Mouse (Mus musculus): ENCODE results near the gene Znrf2. TPM values are rescaled to one million over a fixed set of nuclear protein-coding genes. Genes with fewer than 3 reads are reported as not detected.

The Znrf2 gene
- total and polyA plus RNA-seq, 3 experiments, result 20.3 to 49.4 (median 39.5) TPM

GRCm38 (mm10) chr6:54831069-54831720 is 14.5 kb downstream of the Znrf2 start:
- H3K27me3 ChIP-seq (ENCODE audit: insufficient read depth, low read length), result no peaks in the 10 kb centered on the region
- peaks cover 24% of the 10 kb centered on the region for H3K4me1 ChIP-seq (ENCODE audit: insufficient read depth, low read depth, low read length)
- peaks cover 23% of the 10 kb centered on the region for H3K36me3 ChIP-seq (replicated peaks)
- no peak overlapping the region for H3K4me3 ChIP-seq (ENCODE audit: low read depth, low read length)
- no peak for DNase-seq (ENCODE audit: low spot score)
- no peak for ATAC-seq (ENCODE audit: extremely low read depth, insufficient number of reproducible peaks, low FRiP score, poor library complexity, severe bottlenecking)
- no peaks in the 10 kb centered on the region for H3K9me3 ChIP-seq (replicated peaks)
- no peak for TF ChIP-seq CTCF (IDR thresholded peaks at IDR 0.05; ENCODE audit: low read depth, low read length)
- no peak for TF ChIP-seq GATA2 (IDR thresholded peaks at IDR 0.05; ENCODE audit: borderline replicate concordance, low read depth, low read length)

DNA sequence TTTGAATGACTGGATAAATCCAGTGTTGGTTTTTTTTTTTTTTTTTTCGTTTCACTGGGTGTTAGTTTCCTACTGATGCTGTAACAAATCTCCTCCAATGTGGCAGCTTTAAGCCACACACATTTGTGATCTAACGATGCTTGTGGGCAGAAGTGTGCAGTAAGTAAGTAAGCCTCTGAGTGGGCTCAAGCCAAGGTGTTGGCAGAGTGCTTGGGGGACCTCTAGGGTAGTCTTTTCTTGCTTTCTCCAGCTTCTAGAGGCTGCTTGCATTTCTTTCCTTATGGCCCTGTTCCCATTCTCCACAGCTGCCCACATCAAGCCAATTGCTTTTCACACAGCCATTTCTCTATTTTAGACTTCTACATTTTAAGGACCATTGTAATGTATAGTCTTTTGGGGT is 16.7 kb downstream of the Znrf2 start:
- H3K4me3 ChIP-seq (ENCODE audit: low read depth, low read length), result no peak overlapping the region
- DNase-seq (ENCODE audit: low spot score) (no peak), ATAC-seq (ENCODE audit: extremely low read depth, insufficient number of reproducible peaks, low FRiP score, poor library complexity, severe bottlenecking) (no peak)
- peaks cover 14% of the 10 kb centered on the region for H3K4me1 ChIP-seq (ENCODE audit: insufficient read depth, low read depth, low read length)
- H3K9me3 ChIP-seq (replicated peaks), result peaks cover 2% of the 10 kb centered on the region
- TF ChIP-seq POLR2AphosphoS5 (IDR thresholded peaks at IDR 0.05; ENCODE audit: insufficient replicate concordance, low read depth, low read length), result no peak
- no peak for TF ChIP-seq GATA1 (IDR thresholded peaks at IDR 0.05; ENCODE audit: borderline replicate concordance, low read length)
- no peak for TF ChIP-seq GATA2 (IDR thresholded peaks at IDR 0.05; ENCODE audit: borderline replicate concordance, low read depth, low read length)
- TF ChIP-seq CTCF (IDR thresholded peaks at IDR 0.05; ENCODE audit: low read depth, low read length), result no peak
- no peaks in the 10 kb centered on the region for H3K27me3 ChIP-seq (ENCODE audit: insufficient read depth, low read length)
- peaks cover 16% of the 10 kb centered on the region for H3K36me3 ChIP-seq (replicated peaks)

GRCm38 (mm10) chr6:54836666-54837065 is 19.9 kb downstream of the Znrf2 start:
- Histone ChIP-seq H3K4me3 (ENCODE audit: low read depth, low read length) (no peak overlapping the region), H3K9me3 (replicated peaks) (peaks cover 8% of the 10 kb centered on the region), H3K4me1 (ENCODE audit: insufficient read depth, low read depth, low read length) (0 out of 2 replicates have a peak, but pooled peaks cover 4% of the 10 kb centered on the region), H3K27me3 (ENCODE audit: insufficient read depth, low read length) (no peaks in the 10 kb centered on the region), H3K36me3 (replicated peaks) (peaks cover 20% of the 10 kb centered on the region)
- DNase-seq (ENCODE audit: low spot score) (no peak), ATAC-seq (ENCODE audit: extremely low read depth, insufficient number of reproducible peaks, low FRiP score, poor library complexity, severe bottlenecking) (no peak)
- no peak for TF ChIP-seq TAL1 (conservative IDR thresholded peaks at IDR 0.05; ENCODE audit: low read depth, low read length)
- no peak for TF ChIP-seq GATA1 (IDR thresholded peaks at IDR 0.05; ENCODE audit: borderline replicate concordance, low read length)
- no peak for TF ChIP-seq GATA2 (IDR thresholded peaks at IDR 0.05; ENCODE audit: borderline replicate concordance, low read depth, low read length)
- TF ChIP-seq POLR2AphosphoS5 (IDR thresholded peaks at IDR 0.05; ENCODE audit: insufficient replicate concordance, low read depth, low read length), result no peak
- no peak for TF ChIP-seq CTCF (IDR thresholded peaks at IDR 0.05; ENCODE audit: low read depth, low read length)

- no peaks in the 10 kb centered on the region for H3K27me3 ChIP-seq (ENCODE audit: insufficient read depth, low read length)
- H3K9me3 ChIP-seq (replicated peaks), result peaks cover 8% of the 10 kb centered on the region
- H3K4me1 ChIP-seq (ENCODE audit: insufficient read depth, low read depth, low read length), result peaks cover 28% of the 10 kb centered on the region
- no peak for TF ChIP-seq GATA2 (IDR thresholded peaks at IDR 0.05; ENCODE audit: borderline replicate concordance, low read depth, low read length)
- TF ChIP-seq GATA1 (IDR thresholded peaks at IDR 0.05; ENCODE audit: borderline replicate concordance, low read length), result no peak
- TF ChIP-seq POLR2AphosphoS5 (IDR thresholded peaks at IDR 0.05; ENCODE audit: insufficient replicate concordance, low read depth, low read length), result no peak
- TF ChIP-seq CTCF (IDR thresholded peaks at IDR 0.05; ENCODE audit: low read depth, low read length), result no peak
- no peak for TF ChIP-seq TAL1 (conservative IDR thresholded peaks at IDR 0.05; ENCODE audit: low read depth, low read length)
- DNase-seq (ENCODE audit: low spot score), result no peak
- H3K4me3 ChIP-seq (ENCODE audit: low read depth, low read length), result no peak overlapping the region
- no peak for ATAC-seq (ENCODE audit: extremely low read depth, insufficient number of reproducible peaks, low FRiP score, poor library complexity, severe bottlenecking)
- peaks cover 22% of the 10 kb centered on the region for H3K36me3 ChIP-seq (replicated peaks)
Measured at GRCm38 (mm10) chr6:54841399-54841798, 24.7 kb downstream of the Znrf2 start.

DNA sequence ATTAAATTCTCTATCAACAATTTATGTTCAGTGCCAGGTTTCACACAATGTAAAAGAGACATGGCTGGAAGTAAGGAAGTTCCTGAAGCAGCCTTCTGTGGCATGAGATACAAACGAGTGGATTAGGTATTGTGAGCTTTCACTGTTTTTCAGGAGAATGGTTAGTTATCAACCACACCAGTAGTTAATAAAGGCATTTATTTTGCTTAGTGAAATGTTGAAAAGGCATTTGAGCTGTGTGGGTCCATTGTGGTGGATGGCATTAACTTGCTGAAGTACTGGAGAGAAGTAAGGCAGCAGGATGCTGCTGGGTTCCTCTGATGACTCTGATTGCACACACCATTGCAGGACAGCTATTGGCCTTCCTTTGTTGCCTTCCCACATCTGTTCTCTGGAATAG is 25.3 kb downstream of the Znrf2 start:
- Histone ChIP-seq H3K4me3 (ENCODE audit: low read depth, low read length) (no peak overlapping the region; the same call in 1 of the 2 replicates), H3K4me1 (ENCODE audit: insufficient read depth, low read depth, low read length) (peaks cover 34% of the 10 kb centered on the region), H3K36me3 (replicated peaks) (peaks cover 22% of the 10 kb centered on the region), H3K9me3 (replicated peaks) (peaks cover 8% of the 10 kb centered on the region), H3K27me3 (ENCODE audit: insufficient read depth, low read length) (no peaks in the 10 kb centered on the region)
- no peak for TF ChIP-seq GATA1 (IDR thresholded peaks at IDR 0.05; ENCODE audit: borderline replicate concordance, low read length)
- no peak for TF ChIP-seq TAL1 (conservative IDR thresholded peaks at IDR 0.05; ENCODE audit: low read depth, low read length)
- no peak for ATAC-seq (ENCODE audit: extremely low read depth, insufficient number of reproducible peaks, low FRiP score, poor library complexity, severe bottlenecking)
- no peak for DNase-seq (ENCODE audit: low spot score)

- TF ChIP-seq POLR2AphosphoS5 (IDR thresholded peaks at IDR 0.05; ENCODE audit: insufficient replicate concordance, low read depth, low read length) (no peak), GATA2 (IDR thresholded peaks at IDR 0.05; ENCODE audit: borderline replicate concordance, low read depth, low read length) (no peak), GATA1 (IDR thresholded peaks at IDR 0.05; ENCODE audit: borderline replicate concordance, low read length) (no peak), TAL1 (conservative IDR thresholded peaks at IDR 0.05; ENCODE audit: low read depth, low read length) (no peak), CTCF (IDR thresholded peaks at IDR 0.05; ENCODE audit: low read depth, low read length) (no peak)
- no peaks in the 10 kb centered on the region for H3K9me3 ChIP-seq (replicated peaks)
- peaks cover 10% of the 10 kb centered on the region for H3K36me3 ChIP-seq (replicated peaks)
- peaks cover 79% of the 10 kb centered on the region for H3K4me1 ChIP-seq (ENCODE audit: insufficient read depth, low read depth, low read length)
- H3K4me3 ChIP-seq (ENCODE audit: low read depth, low read length), result no peak overlapping the region
- H3K27me3 ChIP-seq (ENCODE audit: insufficient read depth, low read length), result no peaks in the 10 kb centered on the region
- DNase-seq (ENCODE audit: low spot score) (no peak), ATAC-seq (ENCODE audit: extremely low read depth, insufficient number of reproducible peaks, low FRiP score, poor library complexity, severe bottlenecking) (no peak)
Measured at GRCm38 (mm10) chr6:54848546-54848945, 31.8 kb downstream of the Znrf2 start.

All from G1E (cell line).